Mouse (Mus musculus) monocyte, adult 2 months (primary cell): ENCODE data around the gene Nfix.
"Not testable (repeated sequence)": the region's sequence is repeated elsewhere in the genome, so short reads cannot be mapped to it uniquely, and the experiment has no call there.

Experiments
- DNase-seq, 2 experiments: peaks; one replicate each; pipeline ENCODE4 v3.0.0; 2022; ENCODE audit warnings: low spot score in 2 of 2, low read depth in 1 of 2

Gene Nfix

GRCm38 (mm10) chr8:84832759-84833742 lies 32.9 kb upstream of the Nfix start:
- DNase-seq = no peak

GRCm38 (mm10) chr8:84832034-84832717 lies 32.0 kb upstream of the Nfix start:
- DNase-seq = peak in 1 of 2 experiments; percentile 53

GRCm38 (mm10) chr8:84831490-84831889 lies 31.3 kb upstream of the Nfix start, which contains the start of gene Gadd45gip1:
Gene Gadd45gip1, plus strand, starts transcription at chr8:84831522.
- DNase-seq = peak in 1 of 2 experiments; percentile 59

- DNase-seq = not testable (repeated sequence)
Measured at GRCm38 (mm10) chr8:84826518-84826917, 26.4 kb upstream of the Nfix start.

GRCm38 (mm10) chr8:84825636-84826035 lies 25.5 kb upstream of the Nfix start:
- no peak for DNase-seq

GRCm38 (mm10) chr8:84823653-84824052 lies 23.5 kb upstream of the Nfix start:
- DNase-seq = no peak

GRCm38 (mm10) chr8:84822723-84823122 lies 22.6 kb upstream of the Nfix start, which contains the start of gene Dand5:
Gene Dand5, minus strand, starts transcription at chr8:84822823.
- no peak for DNase-seq

- DNase-seq = no peak
Measured at GRCm38 (mm10) chr8:84816117-84816516, 16.0 kb upstream of the Nfix start.

- DNase-seq = peak; percentile 86 to 96
Measured at GRCm38 (mm10) chr8:84815547-84815946, 15.4 kb upstream of the Nfix start.

- DNase-seq = no peak
Measured at GRCm38 (mm10) chr8:84814555-84815441, 14.7 kb upstream of the Nfix start.

GRCm38 (mm10) chr8:84814240-84814554 lies 14.1 kb upstream of the Nfix start:
- DNase-seq = no peak

- DNase-seq = no peak
Measured at GRCm38 (mm10) chr8:84813830-84814229, 13.7 kb upstream of the Nfix start.

- peak; percentile 48 to 72 for DNase-seq
Measured at GRCm38 (mm10) chr8:84813059-84813458, 12.9 kb upstream of the Nfix start.

GRCm38 (mm10) chr8:84811303-84811702 lies 11.2 kb upstream of the Nfix start:
- no peak for DNase-seq

- DNase-seq = peak; percentile 86 to 92
Measured at GRCm38 (mm10) chr8:84810896-84811295, 10.8 kb upstream of the Nfix start.

GRCm38 (mm10) chr8:84809941-84810280 lies 9.8 kb upstream of the Nfix start:
- DNase-seq = no peak

- no peak for DNase-seq
Measured at GRCm38 (mm10) chr8:84809109-84809940, 9.2 kb upstream of the Nfix start.

GRCm38 (mm10) chr8:84806031-84806430 lies 5.9 kb upstream of the Nfix start:
- no peak for DNase-seq

GRCm38 (mm10) chr8:84799136-84799931 lies 810 bp downstream of the Nfix start:
- DNase-seq = peak in 1 of 2 experiments; percentile 33
